In the genomic region with DNA sequence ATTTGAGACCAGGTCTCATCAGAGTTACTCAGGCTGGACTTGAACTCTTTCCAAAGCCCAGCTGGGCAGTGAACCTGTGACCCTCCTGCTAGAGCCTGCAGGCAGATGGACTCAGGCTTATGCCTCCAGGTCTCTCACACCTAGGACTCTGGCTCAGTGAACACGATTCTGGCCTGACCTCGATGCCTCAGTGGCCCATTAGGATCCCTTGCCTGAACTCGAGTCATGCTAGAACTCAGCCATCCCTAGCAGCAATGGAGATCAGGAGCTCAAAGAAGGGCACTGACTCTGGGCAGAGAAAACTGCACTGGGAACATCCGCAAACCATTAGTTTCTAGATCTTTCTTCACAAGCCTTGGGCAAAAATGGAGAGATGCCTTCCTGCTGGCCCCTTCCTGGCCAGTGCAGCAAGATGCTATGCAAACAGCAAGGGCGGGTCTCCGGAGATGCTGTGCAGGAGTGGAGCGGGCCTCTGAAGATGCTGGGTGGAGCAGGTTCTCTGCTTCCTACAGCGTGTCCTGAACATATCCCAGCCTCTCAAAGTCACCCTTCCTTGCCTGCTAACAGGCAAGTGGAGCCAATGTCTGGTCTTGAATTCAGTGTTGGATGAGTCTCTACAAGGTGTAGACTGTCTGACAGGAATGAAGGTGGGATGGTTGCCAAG, we compare ENCODE assay signal across 18 mouse cellular contexts. TPM values are rescaled to one million over a fixed set of nuclear protein-coding genes. Genes with fewer than 3 reads are reported as not detected.
DNase-seq lines count a peak whose midpoint lies in the region; ATAC-seq lines count a peak whose summit lies in the region.
"Had no signal": no experiment of that assay in that cellular context is flagged by ENCODE, and none has a peak within 500 bp of the region (broad histone marks: within the 10 kb centered on the region; RNA-seq: fewer than 3 reads in every experiment).

No protein-coding gene starts in this region.

- peaks cover 69% of the 10 kb centered on the region for H3K4me1 ChIP-seq in hindbrain, embryonic 10.5 days (replicated peaks)
- peaks cover 16% of the 10 kb centered on the region for H3K4me1 ChIP-seq in hindbrain, embryonic 14.5 days (replicated peaks; ENCODE audit: control insufficient read depth, insufficient read depth, low read length)
- H3K4me1 ChIP-seq in brown adipose tissue, adult 24 weeks (ENCODE audit: control insufficient read depth, insufficient read depth, insufficient read length, low read length) = peaks cover 10% of the 10 kb centered on the region
- H3K4me1 ChIP-seq in liver, embryonic 13.5 days (replicated peaks) = peaks cover 98% of the 10 kb centered on the region

- 91% methylated on average over 8 of the region's 8 CpGs for WGBS in hindbrain, embryonic 10.5 days
- WGBS in hindbrain, embryonic 14.5 days = 93% methylated on average over 8 of the region's 8 CpGs
- WGBS in liver, embryonic 13.5 days (ENCODE audit: insufficient replicate concordance) = 63% methylated on average over 8 of the region's 8 CpGs

- no peak for DNase-seq in hindbrain, embryonic 10.5 days (ENCODE audit: low spot score)
- no peak for DNase-seq in hindbrain, embryonic 14.5 days (ENCODE audit: low spot score)
- DNase-seq in ES-CJ7 (ENCODE audit: low read depth, low spot score) = peak; percentile 50
- peak; percentile 55 for DNase-seq in liver, embryonic 13.5 days
- no peak for DNase-seq in cerebellum, adult 11-12 months
- DNase-seq in adipocyte (ENCODE audit: low spot score) = no peak
- no peak for DNase-seq in right cerebral cortex, adult 2 months (ENCODE audit: low spot score in 2 of 2)
- DNase-seq: cerebellum, postnatal 25 days; gastrocnemius, postnatal 10 days; heart, postnatal 36 days; kidney, adult 11 months; lung, adult 18-20 months; midbrain, embryonic 14.5 days; retina, postnatal 1 day; thymus, postnatal 4 days had no signal

- no peak for ATAC-seq in hindbrain, embryonic 14.5 days (ENCODE audit: low FRiP score)
- ATAC-seq in liver, embryonic 13.5 days (ENCODE audit: low read depth) = peak; percentile 17; the same call in 1 of the 2 replicates
- ATAC-seq: hindbrain, postnatal 0 days had no signal

- no peak overlapping the region for H3K4me3 ChIP-seq in hindbrain, embryonic 10.5 days
- no peak overlapping the region for H3K4me3 ChIP-seq in hindbrain, embryonic 14.5 days (replicated peaks; ENCODE audit: low read length)
- no peak overlapping the region for H3K4me3 ChIP-seq in brown adipose tissue, adult 24 weeks (ENCODE audit: insufficient read depth, low read depth, low read length)
- peak overlapping the region; percentile 21 for H3K4me3 ChIP-seq in liver, embryonic 13.5 days (replicated peaks)

- no peak overlapping the region for H3K4me2 ChIP-seq in hindbrain, embryonic 14.5 days (replicated peaks)
- peak overlapping the region; percentile 64 for H3K4me2 ChIP-seq in liver, embryonic 13.5 days

- H3K36me3 ChIP-seq in hindbrain, embryonic 10.5 days = no peaks in the 10 kb centered on the region
- no peaks in the 10 kb centered on the region for H3K36me3 ChIP-seq in hindbrain, embryonic 14.5 days (replicated peaks; ENCODE audit: control insufficient read depth, insufficient read depth)
- H3K36me3 ChIP-seq in liver, embryonic 13.5 days = no peaks in the 10 kb centered on the region

- peak overlapping the region; percentile 73; the same call in 1 of the 2 replicates for H3K27ac ChIP-seq in hindbrain, embryonic 10.5 days
- H3K27ac ChIP-seq in hindbrain, embryonic 14.5 days = no peak overlapping the region
- peak overlapping the region; percentile 66 for H3K27ac ChIP-seq in brown adipose tissue, adult 24 weeks (replicated peaks; ENCODE audit: low read depth, low read length)
- peak overlapping the region; percentile 98 for H3K27ac ChIP-seq in liver, embryonic 13.5 days

- no peak overlapping the region for H3K9ac ChIP-seq in hindbrain, embryonic 14.5 days
- H3K9ac ChIP-seq in liver, embryonic 13.5 days = peak overlapping the region; percentile 78

- peaks cover 4% of the 10 kb centered on the region; the same call in 1 of the 2 replicates for H3K27me3 ChIP-seq in hindbrain, embryonic 10.5 days (ENCODE audit: insufficient read depth, poor library complexity, severe bottlenecking)
- no peaks in the 10 kb centered on the region for H3K27me3 ChIP-seq in hindbrain, embryonic 14.5 days (ENCODE audit: control insufficient read depth, insufficient read depth, low read length)
- H3K27me3 ChIP-seq in liver, embryonic 13.5 days = no peaks in the 10 kb centered on the region

- no peaks in the 10 kb centered on the region for H3K9me3 ChIP-seq in hindbrain, embryonic 10.5 days
- no peaks in the 10 kb centered on the region for H3K9me3 ChIP-seq in hindbrain, embryonic 14.5 days (ENCODE audit: control insufficient read depth, low read length)
- H3K9me3 ChIP-seq in liver, embryonic 13.5 days (replicated peaks) = no peaks in the 10 kb centered on the region

RNA-seq across cellular contexts. Expression of gene Zdhhc19, which starts 15.9 kb away (rescaled TPM):
- not detected in 2 replicates for polyA plus RNA-seq in hindbrain, embryonic 10.5 days (2016; fragmentation: Nextera tagmentation; extraction: Ambion mirVana)
- not detected in 2 replicates for polyA plus RNA-seq in hindbrain, embryonic 14.5 days (2014; fragmentation: Nextera tagmentation; extraction: Ambion mirVana)
- not detected in 2 replicates for polyA plus RNA-seq in brown adipose tissue, adult 24 weeks (2012; ENCODE audit: insufficient read depth, insufficient read length, missing spikeins)
- not detected in 2 replicates for polyA plus RNA-seq in liver, embryonic 13.5 days (2015; fragmentation: Nextera tagmentation; extraction: Ambion mirVana)
- polyA plus RNA-seq: embryonic facial prominence, embryonic 11.5 days; midbrain, embryonic 14.5 days had no signal

RNA-seq across cellular contexts. Expression of gene Slc51a, which starts 24.3 kb away (rescaled TPM):
- polyA plus RNA-seq in hindbrain, embryonic 10.5 days (2016; fragmentation: Nextera tagmentation; extraction: Ambion mirVana) = 0.20 and 0.44 TPM in 2 replicates
- 0.23 and 0.47 TPM in 2 replicates for polyA plus RNA-seq in hindbrain, embryonic 14.5 days (2014; fragmentation: Nextera tagmentation; extraction: Ambion mirVana)
- not detected in 2 replicates for polyA plus RNA-seq in brown adipose tissue, adult 24 weeks (2012; ENCODE audit: insufficient read depth, insufficient read length, missing spikeins)
- 0.65 and 0.71 TPM in 2 replicates for polyA plus RNA-seq in liver, embryonic 13.5 days (2015; fragmentation: Nextera tagmentation; extraction: Ambion mirVana)
- polyA plus RNA-seq: hindbrain, postnatal 0 days; midbrain, embryonic 14.5 days had no signal

Comparison
In these comparisons a context has a peak if more than half of its experiments do, and no peak if none do; other contexts are left out.
1. DNase-seq: peak in ES-CJ7 (single experiment) and liver, embryonic 13.5 days (single experiment); none in hindbrain, embryonic 10.5 days (single experiment), hindbrain, embryonic 14.5 days (single experiment), cerebellum, adult 11-12 months (single experiment), adipocyte (single experiment) and right cerebral cortex, adult 2 months (0 of 2).